Mouse (Mus musculus) bone marrow, adult 2 months (tissue): ENCODE data around the gene Parvb. TPM values are rescaled to one million over a fixed set of nuclear protein-coding genes. Genes with fewer than 3 reads are reported as not detected.

Experiments
- H3K27ac ChIP-seq: fragments of 200-500 bp; 2 replicates; pipeline ENCODE4 v1.5.1; 2012; ENCODE audit warnings: low read depth, mild to moderate bottlenecking, control low read depth, inconsistent platforms, low read length; ENCODE audit not compliant: control insufficient read depth, poor library complexity, insufficient read depth
- H3K4me1 ChIP-seq: fragments of 200-500 bp; 2 replicates; pipeline ENCODE4 v1.6.1; 2011; ENCODE audit warnings: low read length; ENCODE audit not compliant: control insufficient read depth, insufficient read depth
- H3K4me3 ChIP-seq: fragments of 200-500 bp; replicated peaks from 2 replicates; pipeline ENCODE3; 2011; ENCODE audit warnings: mild to moderate bottlenecking, low read depth, low read length, control low read depth; ENCODE audit not compliant: control insufficient read depth
- CTCF ChIP-seq: fragments of 200-500 bp; IDR thresholded peaks from 2 replicates; pipeline ENCODE4 v1.5.1; 2011; ENCODE audit warnings: low read length, control low read depth; ENCODE audit not compliant: control insufficient read depth, insufficient read depth
- POLR2A ChIP-seq: fragments of 200-500 bp; IDR thresholded peaks from 2 replicates; pipeline ENCODE4 v1.6.1; 2011; ENCODE audit warnings: low read depth, mild to moderate bottlenecking, control low read depth, low read length, borderline replicate concordance; ENCODE audit not compliant: control insufficient read depth
- WGBS: fragments of 180-500 bp; shearing (Covaris S2); methylation state at CpG from one replicate; pipeline ENCODE4 v1.1.7; 2018; 5-methylcytosine and 5-hydroxymethylcytosine counted together
- polyA plus RNA-seq: library from polyadenylated mRNA; stranded (reverse); fragments of >200 nt; gene quantifications from 2 replicates; pipeline ENCODE4 v1.2.4, GENCODE M21; 2011; ENCODE audit warnings: low replicate concordance; ENCODE audit not compliant: missing spikeins, insufficient read depth, insufficient read length

Parvb gene
- polyA plus RNA-seq, 1 experiment: 120 TPM

DNA sequence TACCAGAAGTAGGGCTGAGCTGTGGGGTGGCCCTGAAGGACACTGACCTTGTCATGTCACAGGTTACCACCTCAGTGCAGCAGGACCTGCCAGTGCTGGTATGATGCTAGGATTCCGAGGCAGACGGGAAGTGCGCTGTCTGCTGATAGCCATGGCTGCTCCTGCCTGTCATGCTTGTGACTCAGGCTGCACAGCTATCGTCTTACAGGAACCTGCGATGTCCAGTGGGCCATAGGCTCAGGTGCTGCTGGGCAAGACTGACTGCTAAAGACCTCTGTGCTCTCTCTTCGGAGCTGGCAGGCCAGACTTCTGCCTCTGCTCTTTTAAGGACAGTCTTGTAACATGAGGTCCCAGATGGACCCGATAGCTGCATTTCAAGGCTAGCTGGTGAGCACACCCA, 17.4 kb upstream of the Parvb start:
- TF ChIP-seq CTCF (no peak), POLR2A (no peak)
- H3K27ac ChIP-seq: no peak overlapping the region
- 95% methylated on average over 7 of the region's 7 CpGs for WGBS
- no peak overlapping the region for H3K4me3 ChIP-seq
- peaks cover 1% of the 10 kb centered on the region; the same call in 1 of the 2 replicates for H3K4me1 ChIP-seq

DNA sequence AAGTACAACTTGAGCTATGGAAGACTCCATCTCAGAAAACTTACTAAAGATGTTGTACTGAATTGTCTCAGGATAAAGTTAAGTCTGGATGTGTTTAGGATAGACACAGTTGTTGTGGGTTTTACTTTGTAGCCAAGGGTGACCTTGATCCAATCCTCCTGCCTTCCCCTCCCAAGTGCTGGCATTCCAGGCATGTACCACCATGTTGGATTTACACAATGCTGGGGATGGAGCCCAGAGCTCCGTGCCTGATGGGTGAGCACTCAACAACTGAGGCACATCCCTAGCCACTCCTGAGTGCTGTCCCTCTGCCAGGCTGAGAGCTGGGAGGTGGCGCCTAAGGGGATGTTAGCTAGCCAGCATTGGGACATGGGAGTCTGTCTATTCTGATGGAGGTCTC, 16.6 kb upstream of the Parvb start:
- 92% methylated on average over 2 of the region's 2 CpGs for WGBS
- H3K4me1 ChIP-seq: peaks cover 1% of the 10 kb centered on the region; the same call in 1 of the 2 replicates
- no peak for TF ChIP-seq CTCF
- TF ChIP-seq POLR2A: no peak
- no peak overlapping the region for H3K4me3 ChIP-seq
- no peak overlapping the region for H3K27ac ChIP-seq

GRCm38 (mm10) chr15:84216026-84216425, 15.8 kb upstream of the Parvb start:
- H3K4me3 ChIP-seq: no peak overlapping the region
- no peak overlapping the region for H3K27ac ChIP-seq
- TF ChIP-seq POLR2A (no peak), CTCF (no peak)
- H3K4me1 ChIP-seq: peaks cover 1% of the 10 kb centered on the region; the same call in 1 of the 2 replicates

- WGBS: 86% methylated on average over 7 of the region's 7 CpGs
- no peak overlapping the region for H3K4me3 ChIP-seq
- peaks cover 1% of the 10 kb centered on the region; the same call in 1 of the 2 replicates for H3K4me1 ChIP-seq
- H3K27ac ChIP-seq: no peak overlapping the region
- TF ChIP-seq POLR2A (no peak), CTCF (no peak)
Observed at GRCm38 (mm10) chr15:84216461-84217084, 15.3 kb upstream of the Parvb start.

DNA sequence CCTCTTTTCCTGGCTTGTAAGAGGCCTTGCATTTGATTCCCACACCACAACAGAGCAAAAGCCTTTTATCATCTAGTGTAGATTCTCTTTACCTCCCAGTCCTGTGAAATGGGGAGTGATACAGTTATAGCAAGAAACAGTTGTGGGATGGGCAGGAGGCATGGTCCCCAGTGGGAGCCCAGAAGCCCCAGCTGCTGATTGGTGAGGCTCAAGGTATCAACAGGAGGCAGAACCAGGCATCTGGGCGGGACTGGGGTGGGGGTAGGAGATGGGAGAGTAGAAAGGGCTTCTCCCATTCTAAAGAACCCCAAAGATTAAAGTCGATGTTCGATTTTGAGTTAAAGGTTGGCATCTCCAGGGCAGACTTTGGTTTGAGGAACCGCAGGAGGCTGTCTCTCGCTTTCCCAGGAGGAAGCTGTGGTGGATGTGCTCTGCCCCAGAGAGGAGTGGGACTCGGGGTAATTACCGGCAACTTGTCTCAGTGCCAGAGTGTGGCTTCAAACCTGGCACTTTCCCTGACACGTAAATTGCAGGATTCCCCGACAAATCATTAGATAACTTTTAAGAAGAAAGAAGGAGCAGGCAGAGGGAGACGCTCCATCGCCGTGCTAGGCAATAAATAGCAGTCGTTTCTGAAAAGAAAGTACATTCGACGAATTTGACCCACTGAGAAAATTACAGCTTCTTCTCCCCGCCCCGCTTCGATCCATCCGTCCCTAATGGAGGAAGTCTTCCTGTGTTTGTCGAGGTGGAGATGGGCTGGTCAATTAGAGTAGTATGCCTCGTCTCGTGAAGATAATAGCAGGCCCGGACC, 13.7 kb upstream of the Parvb start:
- 27% methylated on average over 23 of the region's 23 CpGs for WGBS
- TF ChIP-seq CTCF (no peak), POLR2A (no peak)

GRCm38 (mm10) chr15:84218783-84219271, 13.0 kb upstream of the Parvb start:
- WGBS: 22% methylated on average over 9 of the region's 9 CpGs
- Histone ChIP-seq H3K4me3 (no peak overlapping the region), H3K27ac (no peak overlapping the region), H3K4me1 (peaks cover 1% of the 10 kb centered on the region; the same call in 1 of the 2 replicates)
- TF ChIP-seq CTCF (no peak), POLR2A (no peak)

More for the DNA sequence above, 13.7 kb upstream of the Parvb start:
- Histone ChIP-seq H3K4me1 (peaks cover 1% of the 10 kb centered on the region; the same call in 1 of the 2 replicates), H3K4me3 (no peak overlapping the region), H3K27ac (no peak overlapping the region)

DNA sequence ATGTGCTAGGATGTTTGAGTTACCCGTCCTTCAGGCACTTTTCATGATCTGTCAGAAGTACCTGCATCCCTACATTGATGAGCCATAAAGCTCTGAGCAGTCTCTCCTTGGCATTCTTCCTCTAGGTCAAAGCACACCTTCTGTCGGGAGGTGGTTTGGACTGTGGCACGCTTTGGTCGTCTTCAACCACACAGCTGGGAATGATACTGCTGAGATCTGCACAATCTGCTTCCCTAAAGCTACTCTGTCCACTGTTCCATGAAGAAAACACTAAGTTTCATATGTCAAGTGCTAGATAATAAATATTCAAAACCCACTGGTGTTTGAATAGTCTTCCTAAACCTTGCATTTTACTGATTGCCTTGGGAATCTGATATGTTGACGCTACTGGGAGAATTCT, 10.3 kb upstream of the Parvb start:
- H3K4me3 ChIP-seq: no peak overlapping the region
- no peak overlapping the region for H3K27ac ChIP-seq
- no peaks in the 10 kb centered on the region; the same call in 1 of the 2 replicates for H3K4me1 ChIP-seq
- 77% methylated on average over 5 of the region's 5 CpGs for WGBS
- TF ChIP-seq POLR2A (no peak), CTCF (no peak)

GRCm38 (mm10) chr15:84223423-84223822, 8.4 kb upstream of the Parvb start:
- H3K4me3 ChIP-seq: no peak overlapping the region
- 74% methylated on average over 6 of the region's 6 CpGs for WGBS
- no peak overlapping the region for H3K27ac ChIP-seq
- H3K4me1 ChIP-seq: no peaks in the 10 kb centered on the region; the same call in 1 of the 2 replicates
- no peak for TF ChIP-seq CTCF
- no peak for TF ChIP-seq POLR2A

- 80% methylated on average over 10 of the region's 10 CpGs for WGBS
- Histone ChIP-seq H3K4me3 (no peak overlapping the region), H3K27ac (no peak overlapping the region), H3K4me1 (no peaks in the 10 kb centered on the region; the same call in none of the 2 replicates)
- no peak for TF ChIP-seq CTCF
- no peak for TF ChIP-seq POLR2A
Observed at GRCm38 (mm10) chr15:84224779-84225178, 7.1 kb upstream of the Parvb start.
